Mouse (Mus musculus): ENCODE measurements around the gene Upp1.

The Upp1 gene

GRCm38 (mm10) chr11:9159953-9160352, 42.0 kb downstream of the Upp1 start:
- DNase-seq (ENCODE audit: low spot score in 2 of 2) = no peak

- no peak for DNase-seq (ENCODE audit: low spot score in 2 of 2)
These were observed 49.4 kb downstream of the Upp1 start for GRCm38 (mm10) chr11:9167331-9167730.

GRCm38 (mm10) chr11:9181477-9181876, 63.6 kb downstream of the Upp1 start:
- DNase-seq (ENCODE audit: low spot score in 2 of 2) = no peak

Data from right cerebral cortex, postnatal 36 days (tissue).